24 mouse cellular contexts compared by ENCODE assay signal in the genomic region with DNA sequence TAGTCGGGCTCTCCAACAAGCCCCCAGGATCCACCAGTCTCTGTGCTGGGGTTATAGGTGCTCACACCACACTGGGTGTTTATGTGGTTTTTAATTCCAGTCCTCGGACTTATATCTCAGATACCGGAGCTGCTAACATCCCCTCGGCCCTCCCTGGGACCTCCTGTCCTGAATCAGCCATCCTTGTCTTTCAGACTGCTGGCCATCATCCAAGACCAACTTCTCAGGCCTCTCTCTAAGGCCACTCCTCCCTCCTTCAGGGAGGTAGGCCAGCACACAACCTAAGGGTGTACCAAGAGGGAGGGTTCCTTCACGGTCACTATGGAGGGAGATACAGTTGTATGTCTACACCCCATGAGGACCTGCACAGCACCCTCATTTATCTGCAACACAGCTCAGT. TPM values are rescaled to one million over a fixed set of nuclear protein-coding genes. Genes with fewer than 3 reads are reported as not detected.
DNase-seq lines count a peak whose midpoint lies in the region; ATAC-seq and TF ChIP-seq lines count a peak whose summit lies in the region.
"Had no signal": no experiment of that assay in that cellular context is flagged by ENCODE, and none has a peak within 500 bp of the region (broad histone marks: within the 10 kb centered on the region; RNA-seq: fewer than 3 reads in every experiment).

No protein-coding gene starts in this region.

- H3K27me3 ChIP-seq in heart, embryonic 14.5 days (ENCODE audit: control insufficient read depth, insufficient read depth, low read length): peaks cover 36% of the 10 kb centered on the region
- H3K27me3 ChIP-seq in limb, embryonic 15.5 days: peaks cover 37% of the 10 kb centered on the region
- H3K27me3 ChIP-seq in limb, embryonic 10.5 days (ENCODE audit: low read depth, poor library complexity, severe bottlenecking): peaks cover 50% of the 10 kb centered on the region
- peaks cover under 1% of the 10 kb centered on the region; the same call in 1 of the 2 replicates for H3K27me3 ChIP-seq in lung, postnatal 0 days (replicated peaks; ENCODE audit: insufficient read depth, low read length)

- no peak overlapping the region for H3K4me2 ChIP-seq in heart, embryonic 14.5 days (ENCODE audit: low read length)
- H3K4me2 ChIP-seq in limb, embryonic 15.5 days: no peak overlapping the region
- H3K4me2 ChIP-seq in lung, postnatal 0 days (replicated peaks; ENCODE audit: low read depth, low read length): no peak overlapping the region
- H3K4me2 ChIP-seq: embryonic facial prominence, embryonic 15.5 days; forebrain, embryonic 15.5 days; heart, embryonic 13.5 days; hindbrain, embryonic 13.5 days had no signal

- DNase-seq in heart, postnatal 14 days: no peak
- no peak for DNase-seq in limb, embryonic 10.5 days (ENCODE audit: low spot score)
- DNase-seq in lung, postnatal 0 days (ENCODE audit: low spot score): peak; percentile 54
- no peak for DNase-seq in lung, postnatal 4 days
- DNase-seq in right cerebral cortex, adult 2 months (ENCODE audit: low spot score in 2 of 2): no peak
- DNase-seq: adrenal gland, postnatal 10 days; B cell, adult 2 months; cerebellum, adult 11 months; cerebellum, adult 8-10 months; cerebellum, postnatal 14 days; embryo, embryonic 11 days; gastrocnemius, postnatal 36 days; heart, adult 11 months; heart, postnatal 10 days had no signal

- no peaks in the 10 kb centered on the region for H3K36me3 ChIP-seq in heart, embryonic 14.5 days (ENCODE audit: control insufficient read depth, insufficient read depth, low read length)
- no peaks in the 10 kb centered on the region for H3K36me3 ChIP-seq in limb, embryonic 15.5 days
- H3K36me3 ChIP-seq in limb, embryonic 10.5 days: no peaks in the 10 kb centered on the region
- no peaks in the 10 kb centered on the region for H3K36me3 ChIP-seq in lung, postnatal 0 days (ENCODE audit: insufficient read depth, low read length)
- H3K36me3 ChIP-seq: embryonic facial prominence, embryonic 15.5 days; forebrain, embryonic 15.5 days; G1E; heart, embryonic 13.5 days; hindbrain, embryonic 13.5 days had no signal

- no peak overlapping the region for H3K9ac ChIP-seq in heart, embryonic 14.5 days (ENCODE audit: low read length)
- H3K9ac ChIP-seq in limb, embryonic 15.5 days: no peak overlapping the region
- H3K9ac ChIP-seq in lung, postnatal 0 days (replicated peaks; ENCODE audit: low read depth): no peak overlapping the region
- H3K9ac ChIP-seq: embryonic facial prominence, embryonic 15.5 days; forebrain, embryonic 15.5 days; heart, embryonic 13.5 days; hindbrain, embryonic 13.5 days had no signal

- H3K4me3 ChIP-seq in heart, embryonic 14.5 days (ENCODE audit: control insufficient read depth in 1 of 2, insufficient read depth in 1 of 2, low read depth in 1 of 2, low read length in 2 of 2): no peak overlapping the region
- H3K4me3 ChIP-seq in limb, embryonic 15.5 days: no peak overlapping the region
- no peak overlapping the region for H3K4me3 ChIP-seq in limb, embryonic 10.5 days
- H3K4me3 ChIP-seq in lung, postnatal 0 days (ENCODE audit: low read depth, low read length): no peak overlapping the region
- H3K4me3 ChIP-seq: embryonic facial prominence, embryonic 15.5 days; forebrain, embryonic 15.5 days; heart, embryonic 13.5 days; hindbrain, embryonic 13.5 days had no signal

- peaks cover 12 to 22% of the 10 kb centered on the region in 2 experiments for H3K4me1 ChIP-seq in heart, embryonic 14.5 days (ENCODE audit: control insufficient read depth in 2 of 2, insufficient read depth in 2 of 2, low read length in 2 of 2)
- peaks cover 21% of the 10 kb centered on the region for H3K4me1 ChIP-seq in limb, embryonic 15.5 days
- H3K4me1 ChIP-seq in limb, embryonic 10.5 days: peaks cover 11% of the 10 kb centered on the region
- H3K4me1 ChIP-seq in lung, postnatal 0 days (ENCODE audit: insufficient read depth, low read depth, low read length): peaks cover 7% of the 10 kb centered on the region

- no peaks in the 10 kb centered on the region for H3K9me3 ChIP-seq in heart, embryonic 14.5 days (ENCODE audit: control insufficient read depth, low read length)
- H3K9me3 ChIP-seq in limb, embryonic 15.5 days: no peaks in the 10 kb centered on the region
- no peaks in the 10 kb centered on the region for H3K9me3 ChIP-seq in limb, embryonic 10.5 days (replicated peaks)
- no peaks in the 10 kb centered on the region for H3K9me3 ChIP-seq in lung, postnatal 0 days (ENCODE audit: low read length)
- H3K9me3 ChIP-seq: embryonic facial prominence, embryonic 15.5 days; forebrain, embryonic 15.5 days; heart, embryonic 13.5 days; hindbrain, embryonic 13.5 days had no signal

- intact Hi-C loops in heart, postnatal 14 days (cut with DNase I): no loop called here

- TF ChIP-seq EP300 in lung, postnatal 0 days (IDR thresholded peaks at IDR 0.05): no peak

- ATAC-seq in heart, embryonic 14.5 days (ENCODE audit: insufficient number of reproducible peaks, insufficient read depth, low FRiP score, low read depth): 0 out of 2 replicates have a peak, but pooled peaks have one; percentile 22
- 0 out of 2 replicates have a peak, but pooled peaks have one; percentile 6 for ATAC-seq in limb, embryonic 15.5 days (ENCODE audit: insufficient number of reproducible peaks, low FRiP score, low TSS enrichment, low read depth)
- ATAC-seq in lung, postnatal 0 days: peak; percentile 43; the same call in 1 of the 2 replicates
- ATAC-seq: CD4-positive, CD25-positive, alpha-beta regulatory T cell, adult 4 months; forebrain, embryonic 15.5 days had no signal

- 61% methylated on average over 5 of the region's 5 CpGs for WGBS in heart, embryonic 14.5 days
- whole genome bisulfite sequencing in limb, embryonic 15.5 days: 65% methylated on average over 5 of the region's 5 CpGs
- 94% methylated on average over 5 of the region's 5 CpGs for WGBS in limb, embryonic 10.5 days
- WGBS in lung, postnatal 0 days: 31% methylated on average over 5 of the region's 5 CpGs

- H3K27ac ChIP-seq in heart, embryonic 14.5 days (replicated peaks in 1 of 2; ENCODE audit: control insufficient read depth in 1 of 2, insufficient read depth in 1 of 2, low read depth in 2 of 2, low read length in 2 of 2): no peak overlapping the region
- H3K27ac ChIP-seq in limb, embryonic 15.5 days: no peak overlapping the region
- H3K27ac ChIP-seq in limb, embryonic 10.5 days: no peak overlapping the region
- no peak overlapping the region for H3K27ac ChIP-seq in lung, postnatal 0 days (ENCODE audit: low read length)
- H3K27ac ChIP-seq: embryonic facial prominence, embryonic 15.5 days; forebrain, embryonic 15.5 days; heart, embryonic 13.5 days; hindbrain, embryonic 13.5 days had no signal

- no peak for TF ChIP-seq CTCF in lung, postnatal 0 days (IDR thresholded peaks at IDR 0.05)

RNA-seq across cellular contexts. Expression of gene Col15a1, which starts 4.3 kb away (rescaled TPM):
- polyA plus RNA-seq in heart, embryonic 14.5 days (2014; fragmentation: Nextera tagmentation; extraction: Ambion mirVana): 8.0 and 12.0 TPM in 2 replicates
- total RNA-seq in heart, postnatal 14 days (2021): 100 to 1,000 TPM; 237 to 250 TPM
- 25.0 and 26.9 TPM in 2 replicates for polyA plus RNA-seq in limb, embryonic 15.5 days (2015; fragmentation: Nextera tagmentation; extraction: Ambion mirVana)
- 4.9 and 8.4 TPM in 2 replicates for polyA plus RNA-seq in limb, embryonic 10.5 days (2016; fragmentation: Nextera tagmentation; extraction: Ambion mirVana)
- polyA plus RNA-seq in lung, postnatal 0 days (2015; fragmentation: Nextera tagmentation; extraction: Ambion mirVana): 4.9 and 6.0 TPM in 2 replicates
- total RNA-seq: common myeloid progenitor, adult 5-6 weeks; hematopoietic stem cell, adult 5-6 weeks had no signal
- polyA plus RNA-seq: G1E had no signal
